Mouse (Mus musculus) central nervous system, embryonic 14 days (tissue): Measurements from ENCODE around the gene Mfsd9. TPM values are rescaled to one million over a fixed set of nuclear protein-coding genes. Genes with fewer than 3 reads are reported as not detected.

Experiments
- polyA plus RNA-seq: library from polyadenylated mRNA; depleted of rRNA; stranded (reverse); fragments of >200 nt; gene quantifications from 2 replicates; pipeline ENCODE4 v1.2.3, GENCODE M21; 2012; rRNA removed

Gene Mfsd9
- polyA plus RNA-seq: 2.8 and 3.0 TPM in 2 replicates

GRCm38 (mm10) chr1:40790324-40791141 lies at the start of gene Mfsd9:
TSS of gene Mfsd9 (minus strand) at chr1:40790687.

GRCm38 (mm10) chr1:40805351-40805750 lies 14.9 kb upstream of the Mfsd9 start, which contains the start of gene Tmem182:
TSS of gene Tmem182 (plus strand) at chr1:40805601.

Other genes with a start within 250 kb of the Mfsd9 start
- 0.01 and 0.09 TPM in 2 replicates for gene Slc9a4, start 210.6 kb downstream of the Mfsd9 start, polyA plus RNA-seq
- gene Slc9a2, start 110.1 kb downstream of the Mfsd9 start, polyA plus RNA-seq: 0.41 and 0.93 TPM in 2 replicates
- gene Tmem182, start 14.9 kb upstream of the Mfsd9 start, polyA plus RNA-seq: 0.05 and 0.56 TPM in 2 replicates